Mouse (Mus musculus) heart, postnatal 4 days (tissue): ENCODE data around the gene Tomm7. TPM values are rescaled to one million over a fixed set of nuclear protein-coding genes. Genes with fewer than 3 reads are reported as not detected.
"Not testable (repeated sequence)": the region's sequence is repeated elsewhere in the genome, so short reads cannot be mapped to it uniquely, and the experiment has no call there.

Source experiments
- DNase-seq: peaks from one replicate; pipeline ENCODE4 v3.0.0; 2021
- total RNA-seq, 2 experiments: library from RNA; stranded (reverse); gene quantifications; 2 replicates each; pipeline ENCODE4 v1.2.3; 2021

Tomm7 gene
- 10 to 100 TPM; 85.6 to 96.9 TPM for total RNA-seq

DNA sequence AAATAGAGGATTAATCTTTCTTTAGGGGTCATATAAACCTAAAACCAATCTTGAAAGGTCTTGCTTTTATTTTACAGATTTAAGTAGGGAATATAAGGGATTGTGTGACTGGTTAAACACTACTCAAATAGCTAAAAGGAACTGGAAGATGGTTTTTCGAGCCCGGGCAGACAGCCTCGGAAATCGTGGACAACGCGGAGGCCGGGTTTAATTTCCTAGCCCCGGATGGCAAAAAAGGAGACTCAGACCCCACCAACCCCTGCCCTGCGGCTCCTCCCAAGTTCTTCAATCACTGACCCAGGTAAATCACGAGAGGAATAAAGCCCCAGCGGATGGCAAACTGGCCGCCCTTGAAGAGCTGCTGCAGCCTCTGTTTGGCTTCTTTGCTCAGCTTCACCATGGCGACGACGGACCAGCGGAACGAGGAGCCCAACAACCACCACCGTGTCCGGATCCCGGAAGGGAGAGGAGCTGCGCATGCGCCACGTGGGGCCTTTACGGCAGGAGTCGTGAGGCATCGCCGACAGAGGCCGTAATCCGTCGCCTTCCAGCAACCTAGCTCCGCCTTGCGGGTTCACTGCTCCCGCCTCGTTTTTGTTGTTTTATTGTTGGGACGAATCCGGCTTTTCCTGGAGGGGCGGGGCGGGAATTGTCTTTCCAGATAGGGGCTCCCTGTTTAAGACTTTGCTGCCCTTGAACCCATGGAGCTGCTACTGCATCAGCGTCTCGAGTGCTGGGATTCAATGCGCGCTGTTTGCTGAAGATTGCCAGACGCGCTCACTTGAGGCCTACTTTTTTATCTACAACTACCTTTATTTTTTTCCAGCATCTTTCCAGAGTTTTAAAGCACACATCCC lies at the start of gene Tomm7:
TSS of gene Tomm7 (minus strand) at position 488 of the 857 bp plus-strand sequence.
- peak; percentile 98 for DNase-seq

DNA sequence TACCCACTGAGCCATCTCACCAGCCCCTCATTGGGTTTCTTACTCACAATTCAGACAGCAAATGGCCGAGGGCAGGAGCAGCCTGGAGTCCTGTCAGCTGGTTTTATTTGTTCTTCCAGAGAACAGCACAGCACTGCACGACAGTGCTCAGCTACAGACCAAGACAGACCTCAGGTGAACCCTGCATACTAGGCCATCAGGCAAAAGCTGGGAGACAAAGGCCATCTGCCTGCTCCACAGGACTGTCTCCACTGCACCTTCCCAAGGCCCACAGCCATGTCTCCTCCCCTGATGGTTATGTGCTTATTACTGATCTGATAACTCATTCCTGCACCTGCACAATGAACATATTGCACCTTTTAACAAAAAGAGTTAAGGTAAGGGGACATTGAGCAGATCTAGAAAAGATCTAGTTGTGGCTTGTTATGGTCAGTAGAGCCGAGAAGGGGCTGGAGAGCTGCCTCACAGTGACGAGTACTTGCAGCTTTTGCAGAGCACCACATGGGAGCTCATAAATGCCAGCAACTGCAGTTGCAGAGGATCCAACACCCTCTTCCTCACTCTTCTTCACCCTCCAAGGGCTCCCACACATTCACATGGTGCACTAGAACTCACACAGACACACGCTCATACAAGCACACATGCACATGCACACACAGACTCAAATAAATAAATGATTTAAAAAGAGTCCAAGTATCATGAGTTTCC lies 49.3 kb upstream of the Tomm7 start:
- no peak for DNase-seq

DNA sequence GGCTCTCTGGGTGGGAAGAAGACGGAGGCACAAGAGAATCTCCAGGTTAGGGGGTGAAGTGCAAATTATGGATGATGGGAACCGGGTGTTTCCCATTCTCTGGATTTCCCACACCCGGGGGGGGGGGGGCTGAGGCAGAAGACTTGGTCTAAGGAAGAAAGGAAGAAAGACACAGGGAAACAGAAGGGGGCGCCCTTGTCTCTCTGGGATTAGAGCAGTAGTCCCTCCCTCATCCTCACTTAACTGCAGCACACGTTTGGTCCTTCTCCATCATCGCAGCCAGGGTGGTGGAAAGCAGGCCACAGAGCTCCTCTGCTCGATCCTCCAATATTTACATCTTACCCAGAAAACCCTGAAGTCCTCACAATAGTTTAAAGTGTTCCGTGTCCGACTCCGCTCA lies 46.8 kb upstream of the Tomm7 start:
- DNase-seq: peak; percentile 89

DNA sequence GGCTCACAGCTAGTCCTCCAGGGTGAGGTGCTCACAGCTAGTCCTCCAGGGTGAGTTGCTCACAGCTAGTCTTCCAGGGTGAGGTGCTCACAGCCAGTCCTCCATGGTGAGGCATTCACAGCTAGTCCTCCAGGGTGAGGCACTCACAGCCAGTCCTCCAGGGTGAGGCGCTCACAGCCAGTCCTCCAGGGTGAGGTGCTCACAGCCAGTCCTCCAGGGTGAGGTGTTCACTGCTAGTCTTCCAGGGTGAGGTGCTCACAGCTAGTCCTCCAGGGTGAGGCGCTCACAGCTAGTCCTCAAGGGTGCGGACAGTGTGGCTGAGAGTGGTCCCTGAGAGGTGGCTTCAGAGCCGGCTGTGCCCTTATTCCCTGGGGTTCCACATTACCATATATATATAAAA lies 45.5 kb upstream of the Tomm7 start:
- no peak for DNase-seq

DNA sequence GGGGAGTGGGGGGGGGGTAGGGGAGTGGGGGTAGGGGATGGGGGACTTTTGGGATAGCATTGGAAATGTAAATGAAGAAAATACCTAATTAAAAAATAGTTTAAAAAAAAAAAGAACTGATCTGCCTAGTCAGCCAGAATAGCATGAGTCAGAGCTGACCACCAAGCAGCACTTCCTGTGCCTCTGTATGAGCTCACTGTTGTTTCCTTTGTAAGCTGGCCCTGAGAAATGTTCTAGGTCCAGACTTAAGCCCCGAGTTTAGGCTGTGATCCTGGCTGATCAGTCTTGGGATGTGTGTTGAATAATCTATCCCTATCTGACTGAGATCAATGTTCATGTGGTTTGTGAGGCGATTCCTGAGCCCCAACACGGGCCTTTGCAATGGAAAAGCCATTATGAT lies 43.1 kb upstream of the Tomm7 start:
- DNase-seq: no peak

DNA sequence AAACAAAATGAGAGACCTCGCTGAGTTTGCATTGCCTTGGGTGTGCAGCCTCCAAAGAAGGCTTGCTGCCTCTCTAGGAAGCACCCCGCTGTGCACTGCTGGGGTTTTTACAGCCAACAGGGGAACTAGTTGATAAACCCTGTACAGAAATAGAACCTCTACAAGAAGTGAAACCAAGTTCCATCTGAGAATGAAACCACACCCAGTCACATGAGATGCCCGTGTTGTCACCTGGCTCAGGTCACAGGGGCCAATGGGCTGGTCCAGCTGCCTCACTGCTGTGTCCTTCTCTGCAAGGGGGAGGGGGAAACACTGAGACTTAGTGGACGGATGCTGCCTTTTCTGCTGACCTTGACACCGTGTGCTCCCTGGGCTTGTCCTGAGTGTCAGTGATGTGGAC lies 30.5 kb upstream of the Tomm7 start:
- peak; percentile 50 for DNase-seq

DNA sequence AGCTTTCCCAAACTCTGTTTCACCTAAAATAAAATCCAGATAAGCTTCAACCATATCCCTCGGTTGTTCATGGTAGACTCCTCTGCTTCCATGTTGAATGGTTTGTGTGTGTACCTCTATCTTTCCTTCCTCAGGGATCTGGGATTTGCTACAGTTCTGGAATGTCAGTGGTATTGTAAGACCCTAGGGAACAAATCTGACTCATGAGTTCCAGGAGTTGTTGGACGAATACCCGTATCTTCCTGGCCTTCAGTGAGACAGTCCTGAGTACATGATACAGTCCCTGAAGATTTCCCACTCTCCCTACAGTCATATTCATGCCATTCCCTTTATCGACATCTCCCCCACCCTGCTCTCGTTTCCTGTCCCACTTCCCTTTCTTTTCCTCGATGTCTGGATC lies 28.6 kb upstream of the Tomm7 start:
- DNase-seq: no peak

DNA sequence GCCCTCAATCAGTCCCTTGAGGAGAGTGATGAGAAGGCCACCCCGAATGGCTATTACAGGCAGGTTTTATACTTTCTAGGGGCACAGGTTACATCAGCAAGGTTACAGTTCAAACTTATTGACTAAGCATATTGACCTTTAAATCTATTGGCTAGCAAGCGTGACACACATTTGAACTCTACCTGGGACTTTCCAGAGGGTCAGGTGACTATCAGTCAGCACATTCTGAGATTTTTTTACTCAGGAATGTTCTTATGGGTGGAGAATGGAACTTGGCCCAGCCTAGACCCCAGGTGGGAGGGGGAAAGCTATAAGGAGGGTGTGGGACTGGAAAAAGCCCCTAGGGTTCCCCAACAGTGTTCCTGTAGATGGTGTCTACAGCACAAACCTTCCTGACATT lies 27.4 kb upstream of the Tomm7 start:
- not testable (repeated sequence) for DNase-seq

DNA sequence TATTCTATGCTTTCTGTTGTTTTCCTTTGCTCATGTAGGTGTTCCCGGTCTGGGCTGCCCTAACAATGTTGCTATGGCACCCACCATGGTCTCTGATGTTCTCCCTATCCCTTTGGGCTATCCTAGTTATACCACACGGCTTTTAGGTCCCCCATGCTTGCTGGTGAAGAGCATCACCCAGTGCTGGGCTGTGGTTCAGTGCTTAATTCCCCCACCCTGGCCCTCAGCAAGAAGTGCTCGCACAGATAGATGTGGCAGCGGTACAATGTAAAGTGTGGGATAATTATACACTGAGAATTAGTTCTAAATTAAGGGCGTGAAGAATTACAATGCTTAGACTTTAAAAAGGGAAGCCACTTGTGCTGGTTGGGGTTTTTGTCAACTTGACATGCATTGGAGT lies 22.0 kb upstream of the Tomm7 start:
- DNase-seq: no peak

DNA sequence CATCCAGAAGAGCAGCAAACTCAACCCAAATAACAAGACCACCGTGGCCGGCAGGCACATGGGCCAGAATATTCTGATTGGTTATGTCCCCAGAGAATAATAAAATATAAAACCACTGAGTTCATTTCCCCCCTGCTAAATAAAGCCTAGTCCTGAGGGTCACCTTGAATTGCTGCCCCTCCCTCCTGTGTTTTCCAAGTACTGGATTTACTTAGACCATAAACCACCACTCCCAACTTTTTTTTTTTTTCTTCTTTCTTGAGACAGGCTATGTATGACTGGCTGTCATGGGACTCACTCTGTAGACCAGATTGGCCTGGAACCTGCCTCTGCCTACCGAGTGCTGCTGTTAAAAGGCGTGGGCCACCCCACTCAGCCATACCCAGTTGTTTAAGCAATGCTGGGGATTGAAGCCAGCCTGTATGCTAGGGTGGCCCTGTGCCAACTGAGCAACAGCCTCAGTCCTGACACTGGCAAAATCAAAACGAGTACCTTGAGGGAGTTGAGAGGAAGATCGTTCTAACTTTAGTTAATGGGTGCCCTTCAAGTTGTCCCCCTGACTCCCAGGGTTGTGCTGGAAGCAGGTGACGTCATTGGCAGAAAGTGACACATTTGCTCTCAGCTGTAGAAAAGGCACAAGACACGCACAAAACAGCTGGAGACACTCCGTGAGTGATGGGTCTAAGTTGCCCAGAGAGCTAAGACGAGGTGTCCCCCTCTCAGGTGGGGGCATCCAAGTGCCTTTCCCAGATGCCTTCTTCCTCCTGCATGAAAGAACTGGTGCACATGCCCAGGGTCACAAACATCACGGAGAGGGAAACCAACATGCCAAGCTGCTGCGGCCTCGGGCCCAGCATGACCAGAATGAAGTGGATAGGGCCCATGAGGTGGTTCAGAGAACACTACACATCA lies 20.3 kb upstream of the Tomm7 start:
- peak; percentile 21 for DNase-seq

DNA sequence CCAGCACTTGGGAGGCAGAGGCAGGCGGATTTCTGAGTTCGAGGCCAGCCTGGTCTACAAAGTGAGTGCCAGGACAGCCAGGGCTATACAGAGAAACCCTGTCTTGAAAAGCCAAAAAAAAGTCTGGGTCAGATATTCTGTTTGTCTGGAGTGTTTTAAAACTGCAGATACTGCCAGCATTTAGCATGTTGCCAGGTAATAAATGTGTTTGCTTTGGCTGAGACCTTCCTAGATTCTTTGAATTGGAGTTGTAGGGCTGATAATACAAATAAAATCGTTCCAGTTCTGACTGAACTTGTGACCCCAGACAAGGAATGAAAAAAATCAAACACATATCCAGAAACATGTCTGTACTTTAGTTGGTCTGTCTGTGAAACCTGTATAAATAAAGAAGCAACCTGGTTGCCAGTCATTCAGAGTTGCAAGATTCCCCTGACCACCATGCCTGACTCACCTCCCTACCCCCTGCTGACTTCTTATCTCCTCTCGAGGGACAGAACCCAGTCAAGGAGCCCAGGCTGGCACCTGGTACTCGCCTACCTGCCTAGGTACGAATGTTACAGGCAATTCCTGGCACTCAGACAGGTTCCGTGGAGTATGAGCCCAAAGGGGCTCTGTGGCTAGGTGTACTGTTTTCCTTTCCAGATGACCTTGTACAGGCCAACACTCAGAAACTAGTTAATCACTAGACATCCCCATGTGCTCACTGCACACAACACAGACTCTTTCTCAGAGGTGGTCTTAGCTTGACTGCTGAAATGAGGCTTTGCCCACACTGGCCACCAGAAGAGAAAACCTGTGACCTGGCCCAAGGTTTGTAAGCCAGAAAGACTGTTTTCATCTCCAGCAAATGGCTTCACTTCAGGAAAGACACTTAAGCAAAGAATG lies 19.4 kb upstream of the Tomm7 start:
- DNase-seq: no peak

DNA sequence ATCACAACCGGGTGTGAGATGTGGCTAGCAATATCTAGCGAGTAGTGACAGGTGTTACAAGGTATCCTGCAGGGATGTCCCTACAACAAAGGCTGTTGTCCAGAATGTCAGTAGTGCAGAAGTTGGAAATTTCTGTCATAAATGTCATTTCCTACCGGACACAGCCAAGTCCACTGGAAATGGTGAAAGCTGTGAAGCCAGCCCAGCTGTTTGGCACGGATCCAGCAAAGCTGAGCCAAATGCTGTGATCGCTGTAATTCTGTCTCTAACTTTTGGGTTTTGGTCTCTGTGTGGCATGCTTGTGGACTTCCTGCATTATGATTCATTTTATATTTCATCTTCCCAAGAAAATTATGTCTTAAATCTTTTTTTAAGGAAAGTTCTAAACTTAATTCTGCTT lies 18.3 kb upstream of the Tomm7 start:
- DNase-seq: peak; percentile 88

DNA sequence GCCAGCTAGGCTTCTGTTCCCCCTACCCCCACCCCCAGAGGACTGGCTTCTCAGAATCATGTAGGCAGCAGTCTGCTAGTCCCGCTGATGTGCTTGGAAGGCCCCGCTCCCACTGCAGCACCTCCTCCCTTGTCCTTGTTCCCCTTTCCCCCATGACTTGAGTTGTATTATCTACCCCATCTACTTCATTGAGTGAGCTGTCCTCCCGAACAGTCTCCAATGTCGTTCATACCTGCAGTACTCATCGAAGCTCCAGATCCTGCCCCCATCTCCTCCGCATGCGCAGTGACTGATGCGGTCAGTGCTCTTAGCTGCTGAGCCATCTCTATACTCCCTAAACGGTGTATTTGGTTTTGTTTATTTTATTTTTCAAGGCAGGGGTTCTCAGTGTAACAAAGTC lies 17.8 kb upstream of the Tomm7 start:
- no peak for DNase-seq

DNA sequence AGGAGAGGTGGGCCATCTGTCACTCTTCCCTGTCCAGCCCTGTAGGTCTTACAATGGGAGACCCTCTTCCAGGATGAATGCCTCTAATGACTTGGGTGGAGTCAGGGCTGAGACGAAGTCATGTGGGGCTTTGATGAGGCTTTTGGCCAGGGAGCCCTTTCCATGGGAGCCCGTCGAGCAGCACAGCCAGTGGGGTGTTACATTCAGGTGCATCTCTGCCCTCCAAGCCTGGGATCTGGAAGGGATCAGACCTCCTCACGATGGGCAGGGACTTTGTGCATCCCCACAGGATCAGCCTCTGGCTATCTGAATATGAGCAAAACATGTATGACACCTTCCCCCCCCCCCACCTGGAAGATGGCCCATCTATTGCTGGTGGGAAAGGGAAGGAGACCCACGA lies 15.9 kb upstream of the Tomm7 start:
- no peak for DNase-seq

DNA sequence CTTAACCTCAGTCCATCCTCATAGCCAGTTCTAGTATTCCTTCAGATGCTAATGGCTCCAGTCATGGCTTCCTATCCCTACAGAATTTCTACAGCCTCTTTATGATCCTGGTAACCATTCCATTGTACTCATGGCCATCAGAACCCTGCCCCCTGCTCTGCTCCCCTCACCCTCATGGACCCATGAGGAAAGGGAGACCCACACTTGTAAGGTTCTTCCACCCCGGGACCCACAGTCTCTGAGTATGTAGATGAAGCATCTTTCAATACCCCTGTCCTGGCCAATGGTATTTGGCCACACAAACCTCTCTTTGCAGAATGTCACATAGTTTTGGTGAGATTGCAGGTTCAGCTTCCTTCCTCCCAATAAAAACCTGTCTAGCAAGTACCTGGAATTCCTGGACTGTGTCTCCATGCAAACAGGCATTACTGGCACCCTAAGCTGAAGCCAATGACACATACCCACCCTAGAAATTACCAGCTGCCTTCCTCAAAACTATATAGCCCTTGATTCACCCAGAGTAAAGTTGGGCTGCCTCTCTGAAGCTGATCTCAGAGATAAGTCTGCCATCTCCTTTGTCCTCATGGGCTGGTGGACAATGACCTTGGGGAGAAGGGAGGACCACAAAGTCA lies 15.2 kb upstream of the Tomm7 start:
- no peak for DNase-seq

DNA sequence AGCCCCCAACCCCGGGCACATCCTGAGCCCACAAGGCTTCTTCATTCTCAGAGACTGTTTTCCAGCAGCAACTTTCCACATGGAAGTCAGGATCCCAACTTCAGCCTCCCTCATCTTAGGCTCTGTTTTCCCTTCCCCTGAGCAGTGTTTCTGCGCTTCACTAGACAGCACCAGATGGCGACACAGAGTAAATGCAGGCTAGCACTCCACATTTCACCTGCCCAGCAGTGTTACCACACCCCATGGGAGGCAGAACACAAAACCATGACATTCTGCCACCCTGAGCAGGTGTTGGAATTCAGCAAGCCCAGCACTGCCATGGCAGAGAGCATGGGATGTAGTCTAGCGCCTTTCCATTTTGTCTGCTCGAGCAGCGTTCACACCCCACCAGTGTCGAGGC lies 14.7 kb upstream of the Tomm7 start:
- peak; percentile 37 for DNase-seq

DNA sequence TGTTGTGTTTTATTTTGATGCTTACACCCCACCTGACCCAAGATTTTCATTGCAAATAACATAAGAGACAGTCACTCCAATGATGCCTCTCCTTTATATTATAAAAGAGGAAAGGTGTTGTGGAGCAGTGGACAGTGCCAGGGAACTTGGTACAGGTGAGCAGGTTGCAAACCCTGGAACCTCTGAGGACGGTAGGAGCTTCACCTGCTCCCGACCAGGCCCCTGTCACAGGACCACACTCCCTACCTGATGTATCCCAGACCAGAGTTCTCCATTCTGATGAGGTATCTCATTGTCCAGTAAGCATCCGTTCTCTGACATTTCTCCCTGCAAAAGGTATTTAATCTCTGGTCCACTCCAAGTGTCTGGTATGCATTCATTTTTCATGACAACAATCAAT lies 14.0 kb upstream of the Tomm7 start:
- DNase-seq: no peak

DNA sequence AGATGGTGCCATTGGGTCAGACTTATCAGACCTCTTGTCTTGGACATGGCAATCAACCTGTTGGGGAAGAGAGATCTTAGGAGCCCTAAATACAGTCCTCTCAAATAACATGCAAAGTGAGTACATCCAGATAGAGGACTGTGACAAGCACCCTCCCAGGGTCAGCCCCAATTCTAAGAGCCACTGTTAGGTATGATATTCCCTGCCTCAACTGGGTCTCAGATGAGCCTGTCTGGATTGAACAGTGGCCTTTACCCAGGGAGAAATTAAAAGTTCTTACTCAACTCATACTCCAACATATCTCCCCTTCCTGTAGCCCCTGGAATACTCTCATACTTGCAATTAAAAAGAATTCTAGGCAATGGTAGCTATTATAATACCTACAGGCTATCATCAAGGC lies 13.2 kb upstream of the Tomm7 start:
- DNase-seq: no peak

DNA sequence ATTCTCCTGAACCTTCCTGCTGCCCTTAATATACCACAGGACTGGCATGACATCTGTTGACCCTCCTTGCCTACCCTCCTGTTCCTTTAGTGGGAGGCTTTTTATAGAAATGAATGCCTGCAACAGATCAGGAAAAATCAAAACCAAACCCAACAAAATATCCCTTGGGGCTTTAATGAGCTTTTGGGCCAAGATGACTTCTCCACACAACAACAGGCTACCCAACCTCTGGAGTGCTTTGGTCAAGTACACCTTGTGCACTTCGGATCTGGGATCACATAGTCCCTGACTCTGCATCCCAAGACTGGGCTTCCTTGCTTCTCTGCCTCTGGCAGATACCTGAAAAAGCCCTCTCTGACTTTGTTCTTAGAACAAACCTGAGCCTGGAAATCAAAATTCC lies 12.2 kb upstream of the Tomm7 start:
- DNase-seq: no peak

DNA sequence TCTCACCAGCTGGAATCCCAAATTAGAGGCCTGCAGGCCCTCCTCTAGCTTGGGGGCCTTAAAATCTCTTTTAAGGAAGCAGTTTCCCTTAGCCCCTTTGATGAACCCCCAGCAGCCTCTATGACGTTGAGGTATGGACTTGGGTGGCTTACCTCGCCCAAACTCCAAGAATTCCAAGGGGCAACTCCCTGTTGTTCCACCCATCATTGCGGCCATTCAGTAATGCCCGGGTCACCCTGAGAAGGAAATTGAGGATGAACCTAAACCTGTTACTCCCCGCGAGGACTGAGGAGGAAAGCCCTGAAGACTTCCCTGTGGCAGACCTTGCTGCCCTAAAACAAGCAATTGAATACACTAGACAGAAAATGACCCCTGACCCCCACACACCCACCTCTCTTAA lies 11.5 kb upstream of the Tomm7 start:
- DNase-seq: no peak

DNA sequence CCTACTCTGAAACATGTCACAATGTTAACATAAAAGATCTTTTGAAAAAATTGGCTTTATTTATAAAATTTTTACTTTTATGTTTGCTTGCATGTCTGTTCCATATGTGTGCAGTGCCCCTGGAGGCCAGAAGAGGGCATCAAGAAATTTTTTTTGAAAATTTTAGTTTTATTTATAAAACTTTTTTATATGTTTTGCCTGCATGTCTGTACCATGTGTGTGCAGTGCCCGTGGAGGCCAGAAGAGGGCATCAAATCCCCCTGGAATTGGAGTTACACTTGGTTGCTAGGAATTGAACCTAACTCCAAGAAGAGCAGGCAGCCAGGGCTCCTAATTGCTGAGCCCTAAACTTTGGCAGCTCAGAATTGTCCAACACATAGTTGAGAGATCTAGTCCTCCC lies 9.0 kb upstream of the Tomm7 start:
- peak; percentile 46 for DNase-seq
